Mouse (Mus musculus) heart, embryonic 16.5 days (tissue): Measurements from ENCODE around the gene Rsph3b. TPM values are rescaled to one million over a fixed set of nuclear protein-coding genes. Genes with fewer than 3 reads are reported as not detected.
A peak's percentile ranks its signal among the peaks of the same experiment; 100 is the strongest.
"Not testable (repeated sequence)": the region's sequence is repeated elsewhere in the genome, so short reads cannot be mapped to it uniquely, and the experiment has no call there.

ENCODE experiments used
- ATAC-seq: fragments of 200-750 bp; cut with Nextera tagmentation; replicated peaks from 2 replicates; pipeline ENCODE4 v1.8.0; 2017; ENCODE audit warnings: moderate number of reproducible peaks; ENCODE audit not compliant: insufficient read depth, low FRiP score; ENCODE audit errors: extremely low read depth
- H3K27ac ChIP-seq: fragments of 300-500 bp; sonication (generic); 2 replicates; pipeline ENCODE4 v1.5.1; 2014; ENCODE audit warnings: mild to moderate bottlenecking, low read length, control low read depth, moderate library complexity
- H3K27me3 ChIP-seq: fragments of 300-500 bp; sonication (generic); 2 replicates; pipeline ENCODE4 v1.6.1; 2014; ENCODE audit warnings: low read length, mixed read lengths; ENCODE audit not compliant: control insufficient read depth, insufficient read depth
- H3K36me3 ChIP-seq: fragments of 300-500 bp; sonication (generic); 2 replicates; pipeline ENCODE4 v1.6.1; 2014; ENCODE audit not compliant: control insufficient read depth, insufficient read depth
- H3K4me1 ChIP-seq: fragments of 300-500 bp; sonication (generic); 2 replicates; pipeline ENCODE4 v1.6.1; 2014; ENCODE audit warnings: low read length, mixed read lengths; ENCODE audit not compliant: control insufficient read depth, insufficient read depth
- H3K4me2 ChIP-seq: fragments of 300-500 bp; sonication (generic); 2 replicates; pipeline ENCODE4 v1.6.1; 2014; ENCODE audit warnings: low read depth, mild to moderate bottlenecking, control low read depth, low read length
- H3K4me3 ChIP-seq: fragments of 300-500 bp; sonication (generic); 2 replicates; pipeline ENCODE4 v1.5.1; 2014; ENCODE audit warnings: mild to moderate bottlenecking, control low read depth, low read length
- H3K9ac ChIP-seq: fragments of 300-500 bp; sonication (generic); 2 replicates; pipeline ENCODE4 v1.6.1; 2014; ENCODE audit warnings: low read length, control low read depth
- H3K9me3 ChIP-seq: fragments of 300-500 bp; sonication (generic); replicated peaks from 2 replicates; pipeline ENCODE4 v1.6.1; 2016; ENCODE audit warnings: low read length; ENCODE audit not compliant: control insufficient read depth
- WGBS: fragments of 180-500 bp; shearing (Covaris S2); extraction: QIAGEN DNeasy Blood & Tissue Kit; methylation state at CpG from one replicate; pipeline ENCODE4 v1.1.7; 2014; 5-methylcytosine and 5-hydroxymethylcytosine counted together
- polyA plus RNA-seq: library from polyadenylated mRNA; unstranded; fragments of >200 nt; fragmentation: Nextera tagmentation; extraction: Ambion mirVana; gene quantifications from 2 replicates; pipeline ENCODE4 v1.2.1, GENCODE M21; 2015

Gene Rsph3b
- polyA plus RNA-seq, 1 experiment from 2014 or later: 96.3 TPM

GRCm38 (mm10) chr17:6960776-6961175 is 12.3 kb upstream of the Rsph3b start, which contains the start of gene Tagap1:
Gene Tagap1 (minus strand): TSS chr17:6961156.
- not testable (repeated sequence) for H3K9me3 ChIP-seq, ATAC-seq, H3K27me3 ChIP-seq, H3K36me3 ChIP-seq, H3K4me1 ChIP-seq
- Histone ChIP-seq H3K27ac (peak within 1 kb of the TSS; percentile 57), H3K9ac (peak within 1 kb of the TSS; percentile 71), H3K4me2 (peak within 1 kb of the TSS; percentile 56), H3K4me3 (peak within 1 kb of the TSS; percentile 59)
- under 1% methylated on average over 34 of the region's 51 CpGs for WGBS

GRCm38 (mm10) chr17:6960349-6960748 is 11.9 kb upstream of the Rsph3b start:
- not testable (repeated sequence) for H3K27ac ChIP-seq, ATAC-seq, H3K27me3 ChIP-seq, H3K4me1 ChIP-seq, H3K36me3 ChIP-seq, H3K9me3 ChIP-seq
- WGBS: under 1% methylated on average over 12 of the region's 12 CpGs
- peak overlapping the region; percentile 55 for H3K4me2 ChIP-seq
- peak overlapping the region; percentile 71 for H3K9ac ChIP-seq
- H3K4me3 ChIP-seq: peak overlapping the region; percentile 59

- not testable (repeated sequence) for H3K4me1 ChIP-seq, H3K27ac ChIP-seq, H3K36me3 ChIP-seq, H3K9me3 ChIP-seq, H3K9ac ChIP-seq, ATAC-seq, H3K27me3 ChIP-seq
- WGBS: 59% methylated on average over 3 of the region's 6 CpGs
- Histone ChIP-seq H3K4me3 (peak overlapping the region; percentile 59), H3K4me2 (peak overlapping the region; percentile 55)
These were observed 11.2 kb upstream of the Rsph3b start for GRCm38 (mm10) chr17:6959543-6960259.

- WGBS: 60% methylated on average over 6 of the region's 8 CpGs
- not testable (repeated sequence) for H3K4me3 ChIP-seq, H3K4me2 ChIP-seq, H3K27ac ChIP-seq, H3K4me1 ChIP-seq, H3K27me3 ChIP-seq, H3K9me3 ChIP-seq, H3K9ac ChIP-seq, ATAC-seq, H3K36me3 ChIP-seq
These were observed 10.4 kb upstream of the Rsph3b start for GRCm38 (mm10) chr17:6958881-6959280.

GRCm38 (mm10) chr17:6948769-6949228 is 317 bp upstream of the Rsph3b start:
- not testable (repeated sequence) for H3K4me1 ChIP-seq, H3K36me3 ChIP-seq, H3K27me3 ChIP-seq, H3K9me3 ChIP-seq
- peak overlapping the region; percentile 68 for H3K4me2 ChIP-seq
- H3K27ac ChIP-seq: peak overlapping the region; percentile 88
- 0 out of 2 replicates have a peak, but pooled peaks have one; percentile 38 for ATAC-seq
- 7% methylated on average over 9 of the region's 9 CpGs for WGBS
- H3K9ac ChIP-seq: peak overlapping the region; percentile 75
- H3K4me3 ChIP-seq: peak overlapping the region; percentile 66

GRCm38 (mm10) chr17:6947637-6947983 is 872 bp downstream of the Rsph3b start:
- Histone ChIP-seq H3K4me3 (peak overlapping the region; percentile 66), H3K4me2 (peak overlapping the region; percentile 68), H3K9ac (peak overlapping the region; percentile 75)
- not testable (repeated sequence) for H3K36me3 ChIP-seq, H3K27ac ChIP-seq, ATAC-seq, H3K4me1 ChIP-seq, H3K9me3 ChIP-seq, H3K27me3 ChIP-seq
- WGBS: no CpG with 5 or more reads among the region's 8 CpGs

- ATAC-seq, H3K36me3 ChIP-seq, H3K4me1 ChIP-seq: not testable (repeated sequence)
These were observed 5.9 kb downstream of the Rsph3b start for GRCm38 (mm10) chr17:6942560-6942959.

GRCm38 (mm10) chr17:6931625-6932024 is 16.9 kb downstream of the Rsph3b start:
- H3K9me3 ChIP-seq, H3K36me3 ChIP-seq, H3K4me3 ChIP-seq, ATAC-seq, H3K27ac ChIP-seq, H3K4me1 ChIP-seq, H3K4me2 ChIP-seq, H3K9ac ChIP-seq, H3K27me3 ChIP-seq: not testable (repeated sequence)
- WGBS: 92% methylated on average over 6 of the region's 7 CpGs

More at GRCm38 (mm10) chr17:6942560-6942959, 5.9 kb downstream of the Rsph3b start:
- not testable (repeated sequence) for H3K27ac ChIP-seq, H3K4me2 ChIP-seq, H3K4me3 ChIP-seq, H3K27me3 ChIP-seq, H3K9me3 ChIP-seq, H3K9ac ChIP-seq
- WGBS: no CpG with 5 or more reads among the region's 4 CpGs

GRCm38 (mm10) chr17:6920351-6920894 is 28.1 kb downstream of the Rsph3b start:
- H3K27ac ChIP-seq, H3K36me3 ChIP-seq, H3K4me1 ChIP-seq, H3K4me3 ChIP-seq, H3K9me3 ChIP-seq, H3K4me2 ChIP-seq, H3K27me3 ChIP-seq, H3K9ac ChIP-seq, ATAC-seq: not testable (repeated sequence)
- 70% methylated on average over 6 of the region's 7 CpGs for WGBS
